Mouse (Mus musculus): ENCODE measurements around the gene Kpnb1. TPM values are rescaled to one million over a fixed set of nuclear protein-coding genes. Genes with fewer than 3 reads are reported as not detected.

The Kpnb1 gene
- polyA plus RNA-seq (2015; fragmentation: Nextera tagmentation; extraction: Ambion mirVana): 50.5 and 61.8 TPM in 2 replicates

DNA sequence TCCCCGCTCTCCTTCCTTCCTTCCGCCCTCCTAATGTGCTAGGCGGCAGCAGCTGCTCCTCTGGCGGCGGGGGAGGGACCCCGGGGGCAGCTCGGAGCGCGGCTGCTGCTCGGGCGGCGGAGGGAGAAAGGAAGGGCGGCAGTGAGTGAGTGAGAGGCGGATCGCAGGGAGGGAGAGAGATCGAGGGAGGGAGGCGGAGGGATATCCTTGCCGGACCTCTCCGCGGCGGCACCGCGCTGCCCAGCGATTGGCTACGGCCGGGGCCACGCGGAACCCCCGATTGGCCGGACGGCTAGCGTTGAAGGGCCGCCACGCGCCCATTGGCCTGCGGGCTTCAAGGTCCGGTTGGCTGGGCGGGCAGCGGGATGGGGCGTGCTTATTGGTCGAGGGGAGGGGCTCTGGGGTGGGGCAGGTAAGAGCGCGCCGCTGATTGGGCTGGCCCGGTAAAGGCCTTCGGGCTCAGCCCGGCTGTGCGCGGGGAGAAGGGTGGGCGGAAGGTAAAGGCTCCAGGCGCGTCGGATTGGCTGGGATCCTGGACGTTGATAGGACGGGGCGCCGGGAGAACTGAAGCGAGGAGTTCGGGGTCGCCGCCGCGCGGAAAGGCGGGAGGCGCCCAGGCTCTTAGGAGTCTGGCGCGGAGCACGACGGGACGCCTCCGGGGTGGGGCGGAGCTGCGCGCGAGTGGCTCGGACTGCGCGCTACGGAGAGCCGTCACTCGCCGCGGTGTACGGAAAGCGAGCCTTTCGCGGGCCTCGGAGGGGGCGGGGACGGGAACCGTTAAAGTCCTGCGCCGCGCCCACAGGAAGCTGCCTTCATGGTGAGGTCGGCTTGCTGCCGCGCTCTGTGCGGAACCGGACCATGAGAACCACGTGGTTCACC lies at the start of gene Kpnb1:
Gene Kpnb1 (minus strand): TSS at position 118 of the 879 bp plus-strand sequence.
- Histone ChIP-seq H3K9ac (peak within 1 kb of the TSS; percentile 93), H3K4me2 (peak within 1 kb of the TSS; percentile 84), H3K4me1 (peaks cover 45% of the 10 kb centered on the region), H3K27me3 (no peaks in the 10 kb centered on the region), H3K27ac (peak within 1 kb of the TSS; percentile 98), H3K4me3 (peak within 1 kb of the TSS; percentile 91), H3K36me3 (ENCODE audit: poor library complexity, severe bottlenecking) (peaks cover 26% of the 10 kb centered on the region), H3K9me3 (replicated peaks) (no peaks in the 10 kb centered on the region)
- under 1% methylated on average over 99 of the region's 101 CpGs for WGBS
- peak; percentile 96 for ATAC-seq

GRCm38 (mm10) chr11:97232436-97232835 lies 44.8 kb upstream of the Kpnb1 start:
- H3K4me3 ChIP-seq: no peak overlapping the region
- no peak overlapping the region for H3K9ac ChIP-seq
- peaks cover 76% of the 10 kb centered on the region for H3K36me3 ChIP-seq (ENCODE audit: poor library complexity, severe bottlenecking)
- no peaks in the 10 kb centered on the region for H3K27me3 ChIP-seq
- ATAC-seq: no peak
- WGBS: 93% methylated on average over 5 of the region's 5 CpGs
- H3K27ac ChIP-seq: no peak overlapping the region
- H3K9me3 ChIP-seq (replicated peaks): no peaks in the 10 kb centered on the region
- H3K4me1 ChIP-seq: no peaks in the 10 kb centered on the region
- H3K4me2 ChIP-seq: no peak overlapping the region

DNA sequence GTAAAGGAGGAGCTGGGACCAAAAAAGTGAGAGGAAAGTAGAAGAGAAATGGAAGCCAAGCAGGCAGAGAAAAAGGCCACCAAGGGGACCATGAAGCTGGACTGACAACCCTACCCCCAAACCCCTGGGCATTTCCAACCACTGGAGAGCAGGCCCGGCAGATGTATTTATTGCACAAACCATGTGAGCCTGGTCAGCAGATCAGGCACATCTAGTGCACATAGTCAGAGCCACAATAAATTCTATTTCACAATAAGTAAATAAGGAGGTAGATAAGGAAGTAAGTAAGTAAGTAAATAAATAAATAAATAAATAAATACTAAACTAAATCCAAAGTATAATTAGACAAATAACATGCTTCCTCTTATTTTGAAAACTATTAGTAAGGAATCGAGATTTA lies 41.7 kb upstream of the Kpnb1 start:
- Histone ChIP-seq H3K4me3 (no peak overlapping the region), H3K27ac (no peak overlapping the region), H3K27me3 (no peaks in the 10 kb centered on the region), H3K9ac (no peak overlapping the region), H3K4me1 (no peaks in the 10 kb centered on the region), H3K36me3 (ENCODE audit: poor library complexity, severe bottlenecking) (peaks cover 82% of the 10 kb centered on the region), H3K4me2 (no peak overlapping the region), H3K9me3 (replicated peaks) (no peaks in the 10 kb centered on the region)
- no peak for ATAC-seq
- 94% methylated on average over 2 of the region's 2 CpGs for WGBS

DNA sequence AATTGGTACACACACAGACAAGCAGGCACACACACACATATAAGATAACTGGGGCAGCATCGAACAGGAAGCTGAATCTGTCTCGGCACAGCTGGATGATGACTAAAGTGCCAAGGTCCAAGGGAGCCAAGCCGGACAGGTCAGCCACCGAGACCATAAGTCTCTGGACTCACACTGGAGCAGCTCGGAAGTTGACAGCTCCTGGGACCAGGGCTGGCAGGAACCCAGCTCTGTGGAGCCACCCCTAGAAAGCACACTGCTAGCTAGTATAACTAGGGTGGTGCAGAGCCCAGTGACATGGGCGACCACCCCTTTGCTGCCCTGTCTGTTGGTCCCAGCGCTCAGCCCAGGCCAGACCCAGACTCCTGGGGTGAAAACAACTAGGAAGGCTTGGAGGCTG lies 41.3 kb upstream of the Kpnb1 start:
- Histone ChIP-seq H3K27ac (no peak overlapping the region), H3K27me3 (no peaks in the 10 kb centered on the region), H3K9me3 (replicated peaks) (no peaks in the 10 kb centered on the region), H3K36me3 (ENCODE audit: poor library complexity, severe bottlenecking) (peaks cover 79% of the 10 kb centered on the region), H3K4me2 (no peak overlapping the region), H3K9ac (no peak overlapping the region), H3K4me3 (no peak overlapping the region), H3K4me1 (no peaks in the 10 kb centered on the region)
- no peak for ATAC-seq
- 95% methylated on average over 7 of the region's 7 CpGs for whole genome bisulfite sequencing

GRCm38 (mm10) chr11:97226131-97226530 lies 38.5 kb upstream of the Kpnb1 start:
- H3K4me1 ChIP-seq: no peaks in the 10 kb centered on the region
- H3K36me3 ChIP-seq (ENCODE audit: poor library complexity, severe bottlenecking): peaks cover 82% of the 10 kb centered on the region
- H3K4me2 ChIP-seq: no peak overlapping the region

GRCm38 (mm10) chr11:97223485-97223884 lies 35.8 kb upstream of the Kpnb1 start:
- Histone ChIP-seq H3K4me1 (no peaks in the 10 kb centered on the region), H3K27me3 (no peaks in the 10 kb centered on the region), H3K9ac (0 out of 2 replicates have a peak overlapping the region, but pooled peaks have one; percentile 30), H3K27ac (no peak overlapping the region), H3K9me3 (replicated peaks) (no peaks in the 10 kb centered on the region), H3K4me2 (no peak overlapping the region), H3K4me3 (no peak overlapping the region), H3K36me3 (ENCODE audit: poor library complexity, severe bottlenecking) (peaks cover 84% of the 10 kb centered on the region)
- ATAC-seq: no peak
- WGBS: 19% methylated on average over 3 of the region's 3 CpGs

More at GRCm38 (mm10) chr11:97226131-97226530, 38.5 kb upstream of the Kpnb1 start:
- H3K9me3 ChIP-seq (replicated peaks): no peaks in the 10 kb centered on the region
- H3K27ac ChIP-seq: no peak overlapping the region
- ATAC-seq: no peak
- H3K9ac ChIP-seq: no peak overlapping the region
- no peak overlapping the region for H3K4me3 ChIP-seq
- H3K27me3 ChIP-seq: no peaks in the 10 kb centered on the region
- WGBS: 97% methylated on average over 1 of the region's 1 CpGs

DNA sequence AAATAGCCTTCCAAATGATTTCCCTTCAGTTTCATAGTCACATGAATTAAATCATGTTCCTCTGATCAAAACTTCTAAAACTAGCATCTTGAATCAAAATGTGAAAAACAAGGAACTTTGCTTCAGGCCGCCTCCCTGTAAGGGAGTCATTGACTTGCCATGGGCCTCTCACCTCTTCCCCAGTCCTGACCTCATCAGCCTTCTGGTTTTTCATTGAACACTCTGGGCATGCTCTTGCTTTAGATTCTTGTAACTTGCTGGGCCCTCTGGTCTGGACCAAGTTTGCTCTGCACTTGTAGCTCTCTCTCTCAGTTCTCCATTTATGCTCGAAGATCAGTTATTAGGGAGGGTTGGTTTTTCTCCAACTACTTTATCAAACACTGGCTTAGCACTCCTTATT lies 33.9 kb upstream of the Kpnb1 start:
- H3K9ac ChIP-seq: no peak overlapping the region
- no peak for ATAC-seq
- WGBS: 99% methylated on average over 2 of the region's 2 CpGs
- no peaks in the 10 kb centered on the region for H3K4me1 ChIP-seq
- no peaks in the 10 kb centered on the region for H3K27me3 ChIP-seq
- peaks cover 85% of the 10 kb centered on the region for H3K36me3 ChIP-seq (ENCODE audit: poor library complexity, severe bottlenecking)
- no peaks in the 10 kb centered on the region for H3K9me3 ChIP-seq (replicated peaks)
- no peak overlapping the region for H3K4me3 ChIP-seq
- no peak overlapping the region for H3K4me2 ChIP-seq
- no peak overlapping the region for H3K27ac ChIP-seq

GRCm38 (mm10) chr11:97220211-97220610 lies 32.5 kb upstream of the Kpnb1 start:
- WGBS: 87% methylated on average over 3 of the region's 3 CpGs
- no peak overlapping the region for H3K4me3 ChIP-seq
- no peaks in the 10 kb centered on the region for H3K4me1 ChIP-seq
- H3K27ac ChIP-seq: no peak overlapping the region
- no peaks in the 10 kb centered on the region for H3K9me3 ChIP-seq (replicated peaks)
- no peaks in the 10 kb centered on the region for H3K27me3 ChIP-seq
- H3K4me2 ChIP-seq: no peak overlapping the region
- H3K36me3 ChIP-seq (ENCODE audit: poor library complexity, severe bottlenecking): peaks cover 89% of the 10 kb centered on the region
- no peak overlapping the region for H3K9ac ChIP-seq
- no peak for ATAC-seq

- Histone ChIP-seq H3K9ac (no peak overlapping the region), H3K36me3 (ENCODE audit: poor library complexity, severe bottlenecking) (peaks cover 99% of the 10 kb centered on the region), H3K4me1 (no peaks in the 10 kb centered on the region), H3K4me3 (no peak overlapping the region), H3K27me3 (no peaks in the 10 kb centered on the region), H3K9me3 (replicated peaks) (no peaks in the 10 kb centered on the region), H3K4me2 (no peak overlapping the region), H3K27ac (no peak overlapping the region)
- WGBS: 92% methylated on average over 5 of the region's 5 CpGs
- ATAC-seq: no peak
These were observed 26.7 kb upstream of the Kpnb1 start for GRCm38 (mm10) chr11:97214411-97214810.

- no peak overlapping the region for H3K4me3 ChIP-seq
- no peaks in the 10 kb centered on the region for H3K27me3 ChIP-seq
- H3K4me2 ChIP-seq: no peak overlapping the region
- ATAC-seq: no peak
- peaks cover 97% of the 10 kb centered on the region for H3K36me3 ChIP-seq (ENCODE audit: poor library complexity, severe bottlenecking)
- H3K27ac ChIP-seq: no peak overlapping the region
- no peaks in the 10 kb centered on the region for H3K9me3 ChIP-seq (replicated peaks)
- 93% methylated on average over 9 of the region's 9 CpGs for WGBS
- H3K9ac ChIP-seq: no peak overlapping the region
- no peaks in the 10 kb centered on the region for H3K4me1 ChIP-seq
These were observed 23.2 kb upstream of the Kpnb1 start for GRCm38 (mm10) chr11:97210728-97211400.

DNA sequence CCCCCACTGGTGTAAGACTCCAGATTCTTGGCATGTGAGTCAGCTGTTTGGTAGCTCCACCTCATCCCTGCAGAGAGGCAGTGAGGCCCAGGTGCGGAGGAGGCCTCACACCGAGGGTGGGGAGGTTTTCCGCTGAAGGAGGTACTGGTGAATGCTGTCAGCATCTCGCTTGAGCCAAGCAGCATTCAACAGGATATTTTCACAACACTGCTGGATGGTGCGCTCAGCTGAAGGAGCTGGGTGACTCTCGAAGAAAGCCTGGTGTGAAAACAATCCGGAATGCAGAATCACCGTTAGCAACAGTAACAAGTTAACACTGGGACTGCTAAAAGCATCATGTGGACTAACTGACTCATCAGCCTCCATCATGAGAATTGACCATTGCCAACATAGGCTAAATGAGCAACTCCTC lies 19.3 kb upstream of the Kpnb1 start:
- H3K4me1 ChIP-seq: no peaks in the 10 kb centered on the region
- H3K4me3 ChIP-seq: no peak overlapping the region
- no peaks in the 10 kb centered on the region for H3K27me3 ChIP-seq
- WGBS: 77% methylated on average over 8 of the region's 8 CpGs
- H3K4me2 ChIP-seq: no peak overlapping the region
- ATAC-seq: no peak
- peaks cover 63% of the 10 kb centered on the region for H3K36me3 ChIP-seq (ENCODE audit: poor library complexity, severe bottlenecking)
- H3K27ac ChIP-seq: no peak overlapping the region
- H3K9me3 ChIP-seq (replicated peaks): no peaks in the 10 kb centered on the region
- no peak overlapping the region for H3K9ac ChIP-seq

DNA sequence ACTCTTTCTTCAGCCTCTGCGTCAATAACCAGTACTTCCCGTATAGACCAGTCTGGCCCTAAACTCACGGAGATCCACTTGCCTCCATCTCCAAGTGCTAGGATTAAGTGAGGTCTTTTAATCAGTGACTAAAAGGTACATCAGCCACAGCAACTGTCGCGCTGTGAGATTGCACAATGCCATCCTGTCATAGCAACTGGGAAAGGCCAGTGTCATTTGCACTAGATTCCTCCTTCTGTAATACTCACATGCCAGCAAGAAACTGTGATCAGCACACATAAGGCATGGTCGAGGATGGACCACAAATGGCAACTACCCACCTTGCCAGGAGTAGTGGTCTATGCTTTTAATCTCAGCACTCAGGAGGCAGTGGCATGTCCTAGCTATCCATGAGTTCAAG lies 11.8 kb upstream of the Kpnb1 start:
- H3K4me3 ChIP-seq: no peak overlapping the region
- no peak overlapping the region for H3K27ac ChIP-seq
- H3K9ac ChIP-seq: no peak overlapping the region
- H3K4me1 ChIP-seq: no peaks in the 10 kb centered on the region
- whole genome bisulfite sequencing: 91% methylated on average over 6 of the region's 6 CpGs
- H3K9me3 ChIP-seq (replicated peaks): no peaks in the 10 kb centered on the region
- no peaks in the 10 kb centered on the region for H3K36me3 ChIP-seq (ENCODE audit: poor library complexity, severe bottlenecking)
- H3K4me2 ChIP-seq: no peak overlapping the region
- no peak for ATAC-seq
- no peaks in the 10 kb centered on the region for H3K27me3 ChIP-seq
